ENCODE assay signal across 18 mouse cellular contexts in the genomic region with DNA sequence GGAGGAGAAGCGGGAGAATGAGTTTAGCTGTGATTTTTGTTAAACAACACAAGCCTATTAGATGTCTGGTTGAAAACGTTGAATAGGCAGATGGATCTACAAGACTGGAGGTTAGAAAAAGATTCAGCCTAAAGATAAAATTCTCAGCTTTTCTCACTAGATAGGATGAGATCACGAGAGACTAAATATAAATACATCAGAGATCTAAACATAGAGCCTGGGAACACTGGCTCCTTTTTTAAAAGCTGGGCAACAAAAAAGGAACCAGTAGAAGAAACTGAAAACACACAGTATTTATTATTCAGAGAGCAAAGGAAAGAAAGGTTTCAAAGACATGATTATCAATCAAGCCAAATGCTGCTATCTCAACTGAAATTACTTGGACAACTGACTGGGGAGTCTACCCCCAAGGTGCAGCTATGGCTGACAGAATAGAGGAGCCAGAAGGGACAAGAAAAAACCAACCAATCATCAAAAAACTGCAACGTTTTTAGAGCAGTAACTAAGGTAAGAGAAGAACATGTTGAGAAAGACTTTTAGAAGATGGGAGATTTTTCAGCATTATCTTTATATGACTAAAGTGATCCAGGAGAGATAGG. TPM values are rescaled to one million over a fixed set of nuclear protein-coding genes. Genes with fewer than 3 reads are reported as not detected.
DNase-seq lines count a peak whose midpoint lies in the region; ATAC-seq and TF ChIP-seq lines count a peak whose summit lies in the region.
"Had no signal": no experiment of that assay in that cellular context is flagged by ENCODE, and none has a peak within 500 bp of the region (broad histone marks: within the 10 kb centered on the region; RNA-seq: fewer than 3 reads in every experiment).

No protein-coding gene starts in this region.

- no peak for TF ChIP-seq CTCF in left cerebral cortex, adult 2 months (IDR thresholded peaks at IDR 0.05)

- H3K9me3 ChIP-seq in heart, embryonic 13.5 days = no peaks in the 10 kb centered on the region
- H3K9me3 ChIP-seq: embryonic facial prominence, embryonic 12.5 days; kidney, embryonic 15.5 days; midbrain, embryonic 13.5 days had no signal

- H3K9ac ChIP-seq in heart, embryonic 13.5 days = no peak overlapping the region
- H3K9ac ChIP-seq: embryonic facial prominence, embryonic 12.5 days; kidney, embryonic 15.5 days; lung, embryonic 14.5 days; midbrain, embryonic 13.5 days had no signal

- TF ChIP-seq POLR2A in myocyte (IDR thresholded peaks at IDR 0.05; ENCODE audit: insufficient read length, low read depth) = no peak

- no peaks in the 10 kb centered on the region for H3K27me3 ChIP-seq in heart, embryonic 13.5 days (replicated peaks)
- H3K27me3 ChIP-seq in myocyte (ENCODE audit: control insufficient read depth, insufficient read depth, insufficient read length) = no peaks in the 10 kb centered on the region
- H3K27me3 ChIP-seq: embryonic facial prominence, embryonic 12.5 days; kidney, embryonic 15.5 days; midbrain, embryonic 13.5 days had no signal

- no peak overlapping the region; the same call in 1 of the 2 replicates for H3K4me2 ChIP-seq in heart, embryonic 13.5 days
- peak overlapping the region; percentile 34 for H3K4me2 ChIP-seq in myocyte (ENCODE audit: low read depth)
- H3K4me2 ChIP-seq: embryonic facial prominence, embryonic 12.5 days; kidney, embryonic 15.5 days; lung, embryonic 14.5 days; midbrain, embryonic 13.5 days had no signal

- no peak for ATAC-seq in heart, embryonic 13.5 days (ENCODE audit: extremely low read depth, insufficient number of reproducible peaks, low FRiP score, low TSS enrichment)
- ATAC-seq: intestine, embryonic 16.5 days; midbrain, embryonic 13.5 days had no signal

- DNase-seq in heart, adult 9 months (ENCODE audit: low spot score in 2 of 2) = no peak
- no peak for DNase-seq in left cerebral cortex, adult 2 months (ENCODE audit: extremely low spot score in 1 of 2, low spot score in 2 of 2)
- no peak for DNase-seq in left cerebral cortex, postnatal 10 days (ENCODE audit: extremely low spot score in 1 of 2, low spot score in 2 of 2)
- peak; percentile 75 for DNase-seq in brain, adult 2 months (ENCODE audit: low read depth, low spot score)
- DNase-seq in thymus, postnatal 14 days = no peak
- DNase-seq: adrenal gland, adult 8-10 months; cerebellum, adult 8-10 months; gastrocnemius, postnatal 25 days; layer of hippocampus, postnatal 36 days; left cerebral cortex, postnatal 4 days; lung, embryonic 14.5 days; thymus, postnatal 36 days had no signal

- H3K4me3 ChIP-seq in heart, embryonic 13.5 days = no peak overlapping the region
- H3K4me3 ChIP-seq in left cerebral cortex, adult 2 months = peak overlapping the region; percentile 6; the same call in 1 of the 2 replicates
- H3K4me3 ChIP-seq in myocyte = no peak overlapping the region
- H3K4me3 ChIP-seq: embryonic facial prominence, embryonic 12.5 days; kidney, embryonic 15.5 days; midbrain, embryonic 13.5 days had no signal

- H3K27ac ChIP-seq in heart, embryonic 13.5 days (replicated peaks) = peak overlapping the region; percentile 65
- H3K27ac ChIP-seq in left cerebral cortex, adult 2 months = peak overlapping the region; percentile 76
- H3K27ac ChIP-seq: embryonic facial prominence, embryonic 12.5 days; midbrain, embryonic 13.5 days had no signal

- no peaks in the 10 kb centered on the region for H3K36me3 ChIP-seq in heart, embryonic 13.5 days
- no peaks in the 10 kb centered on the region for H3K36me3 ChIP-seq in myocyte (ENCODE audit: control insufficient read depth, insufficient read depth)
- H3K36me3 ChIP-seq: embryonic facial prominence, embryonic 12.5 days; kidney, embryonic 15.5 days; midbrain, embryonic 13.5 days had no signal

- 47% methylated on average over 4 of the region's 4 CpGs for WGBS in heart, embryonic 13.5 days

- no peak overlapping the region for H3ac ChIP-seq in myocyte (ENCODE audit: control insufficient read depth, insufficient read length)

- intact Hi-C loops in left cerebral cortex, adult 2 months (cut with DNase I) = loop anchor here (2.0 kb wide), 2 partner anchors 46 to 56 kb away; no protein-coding TSS in a partner anchor
- intact Hi-C loops in left cerebral cortex, postnatal 10 days (cut with DNase I) = no loop called here

- peaks cover 96% of the 10 kb centered on the region for H3K79me2 ChIP-seq in myocyte (ENCODE audit: control insufficient read depth, insufficient read depth)

- H3K4me1 ChIP-seq in heart, embryonic 13.5 days = peaks cover 69% of the 10 kb centered on the region
- H3K4me1 ChIP-seq: embryonic facial prominence, embryonic 12.5 days had no signal

TF ChIP-seq in myocyte, 11 proteins besides CTCF, POLR2A, EP300 and RAD21:
- TF ChIP-seq MYOG (IDR thresholded peaks at IDR 0.05; ENCODE audit: control insufficient read depth in 1 of 3, insufficient read depth in 1 of 3, insufficient read length in 2 of 3, low read depth in 2 of 3) (no peak), CEBPB (IDR thresholded peaks at IDR 0.05; ENCODE audit: insufficient read depth, poor library complexity, severe bottlenecking) (no peak), MAX (IDR thresholded peaks at IDR 0.05; ENCODE audit: low read depth) (no peak), POLR2AphosphoS2 (IDR thresholded peaks at IDR 0.05; ENCODE audit: insufficient read length, low read depth) (no peak), SRF (IDR thresholded peaks at IDR 0.05; ENCODE audit: control insufficient read depth, insufficient read length, low read depth) (no peak), REST (IDR thresholded peaks at IDR 0.05; ENCODE audit: insufficient read depth, insufficient read length) (no peak), E2F4 (IDR thresholded peaks at IDR 0.05; ENCODE audit: insufficient read depth) (no peak)

RNA-seq across cellular contexts. Expression of a gene that starts 10.6 kb away (rescaled TPM):
- 56.0 and 57.8 TPM in 2 replicates for polyA plus RNA-seq in heart, embryonic 13.5 days (2015; fragmentation: Nextera tagmentation; extraction: Ambion mirVana)
- total RNA-seq in left cerebral cortex, adult 2 months (2021) = 100 to 1,000 TPM; 122 to 126 TPM
- 100 to 1,000 TPM; 180 to 182 TPM for total RNA-seq in left cerebral cortex, postnatal 10 days (2021)
- polyA plus RNA-seq in myocyte (2012; fragmentation: generic; extraction: Trizol) = 51.0 TPM
